Mouse (Mus musculus) liver, embryonic 13.5 days (tissue): ENCODE measurements around the gene Cdk5r1. TPM values are rescaled to one million over a fixed set of nuclear protein-coding genes. Genes with fewer than 3 reads are reported as not detected.

ENCODE experiments used
- ATAC-seq: fragments of 200-750 bp; cut with Nextera tagmentation; 2 replicates; pipeline ENCODE4 v1.8.0; 2017; ENCODE audit warnings: low read depth, mild to moderate bottlenecking, moderate number of reproducible peaks, moderate library complexity
- DNase-seq: peaks from one replicate; pipeline ENCODE4 v3.0.0; 2022
- H3K27ac ChIP-seq: fragments of 300-500 bp; sonication (generic); 2 replicates; pipeline ENCODE4 v1.5.1; 2015; ENCODE audit warnings: moderate library complexity, mild to moderate bottlenecking, inconsistent platforms
- H3K27me3 ChIP-seq: fragments of 300-500 bp; sonication (generic); 2 replicates; pipeline ENCODE4 v1.6.1; 2015; ENCODE audit warnings: mild to moderate bottlenecking, inconsistent platforms
- H3K36me3 ChIP-seq: fragments of 300-500 bp; sonication (generic); 2 replicates; pipeline ENCODE4 v1.6.1; 2015; ENCODE audit warnings: mild to moderate bottlenecking, inconsistent platforms
- H3K4me1 ChIP-seq: fragments of 300-500 bp; sonication (generic); replicated peaks from 2 replicates; pipeline ENCODE4 v1.6.1; 2015; ENCODE audit warnings: inconsistent platforms
- H3K4me2 ChIP-seq: fragments of 300-500 bp; sonication (generic); 2 replicates; pipeline ENCODE4 v1.6.1; 2015; ENCODE audit warnings: inconsistent platforms, mild to moderate bottlenecking, moderate library complexity
- H3K4me3 ChIP-seq: fragments of 300-500 bp; sonication (generic); replicated peaks from 2 replicates; pipeline ENCODE4 v1.5.1; 2015; ENCODE audit warnings: mild to moderate bottlenecking, inconsistent platforms
- H3K9ac ChIP-seq: fragments of 300-500 bp; sonication (generic); 2 replicates; pipeline ENCODE4 v1.6.1; 2015; ENCODE audit warnings: mild to moderate bottlenecking, inconsistent platforms
- H3K9me3 ChIP-seq: fragments of 300-500 bp; sonication (generic); replicated peaks from 2 replicates; pipeline ENCODE4 v1.6.1; 2016; ENCODE audit warnings: inconsistent platforms
- WGBS: fragments of 180-500 bp; shearing (Covaris S2); methylation state at CpG from one replicate; pipeline ENCODE4 v1.1.7; 2015; ENCODE audit not compliant: insufficient replicate concordance; 5-methylcytosine and 5-hydroxymethylcytosine counted together
- polyA plus RNA-seq: library from polyadenylated mRNA; unstranded; fragments of >200 nt; fragmentation: Nextera tagmentation; extraction: Ambion mirVana; gene quantifications from 2 replicates; pipeline ENCODE4 v1.2.1, GENCODE M21; 2015

The Cdk5r1 gene
- polyA plus RNA-seq, 1 experiment from 2014 or later, result 0.41 TPM

GRCm38 (mm10) chr11:80508361-80509175 lies 31.7 kb downstream of the Cdk5r1 start:
- Histone ChIP-seq H3K4me2 (no peak overlapping the region), H3K9me3 (no peaks in the 10 kb centered on the region), H3K4me3 (no peak overlapping the region), H3K36me3 (no peaks in the 10 kb centered on the region), H3K27me3 (no peaks in the 10 kb centered on the region), H3K4me1 (peaks cover 23% of the 10 kb centered on the region), H3K9ac (no peak overlapping the region), H3K27ac (no peak overlapping the region)
- ATAC-seq (no peak), DNase-seq (peak; percentile 10)
- 15% methylated on average over 19 of the region's 19 CpGs for WGBS

DNA sequence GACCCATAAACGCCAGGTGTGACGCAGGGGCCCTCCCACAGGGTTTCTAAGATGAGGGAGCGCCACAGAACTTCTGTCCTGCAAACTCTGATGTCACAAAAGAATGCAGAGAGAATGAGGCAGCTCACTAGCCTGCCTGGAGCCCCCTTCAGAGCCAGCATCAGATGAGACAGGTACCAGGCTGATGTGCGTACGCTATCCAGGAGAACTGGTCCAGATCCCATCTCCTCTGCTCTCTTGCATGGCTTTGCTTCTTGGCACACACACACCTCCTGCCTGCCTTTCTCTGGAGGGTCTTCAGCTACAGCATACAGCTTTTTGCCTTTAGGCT lies 32.3 kb downstream of the Cdk5r1 start:
- ATAC-seq (no peak), DNase-seq (no peak)
- 60% methylated on average over 5 of the region's 5 CpGs for WGBS
- no peak overlapping the region for H3K4me3 ChIP-seq
- H3K36me3 ChIP-seq, result no peaks in the 10 kb centered on the region
- no peak overlapping the region for H3K27ac ChIP-seq
- H3K4me2 ChIP-seq, result no peak overlapping the region
- H3K4me1 ChIP-seq, result peaks cover 19% of the 10 kb centered on the region
- H3K9ac ChIP-seq, result no peak overlapping the region
- no peaks in the 10 kb centered on the region for H3K27me3 ChIP-seq
- no peaks in the 10 kb centered on the region for H3K9me3 ChIP-seq

GRCm38 (mm10) chr11:80510124-80510523 lies 33.3 kb downstream of the Cdk5r1 start:
- no peak overlapping the region for H3K9ac ChIP-seq
- H3K4me3 ChIP-seq, result no peak overlapping the region
- H3K4me2 ChIP-seq, result no peak overlapping the region
- DNase-seq, result no peak
- no peaks in the 10 kb centered on the region for H3K36me3 ChIP-seq
- peaks cover 12% of the 10 kb centered on the region; the same call in 1 of the 2 replicates for H3K4me1 ChIP-seq
- H3K9me3 ChIP-seq, result no peaks in the 10 kb centered on the region
- WGBS, result 67% methylated on average over 10 of the region's 10 CpGs
- no peak overlapping the region for H3K27ac ChIP-seq
- ATAC-seq, result no peak
- no peaks in the 10 kb centered on the region for H3K27me3 ChIP-seq

DNA sequence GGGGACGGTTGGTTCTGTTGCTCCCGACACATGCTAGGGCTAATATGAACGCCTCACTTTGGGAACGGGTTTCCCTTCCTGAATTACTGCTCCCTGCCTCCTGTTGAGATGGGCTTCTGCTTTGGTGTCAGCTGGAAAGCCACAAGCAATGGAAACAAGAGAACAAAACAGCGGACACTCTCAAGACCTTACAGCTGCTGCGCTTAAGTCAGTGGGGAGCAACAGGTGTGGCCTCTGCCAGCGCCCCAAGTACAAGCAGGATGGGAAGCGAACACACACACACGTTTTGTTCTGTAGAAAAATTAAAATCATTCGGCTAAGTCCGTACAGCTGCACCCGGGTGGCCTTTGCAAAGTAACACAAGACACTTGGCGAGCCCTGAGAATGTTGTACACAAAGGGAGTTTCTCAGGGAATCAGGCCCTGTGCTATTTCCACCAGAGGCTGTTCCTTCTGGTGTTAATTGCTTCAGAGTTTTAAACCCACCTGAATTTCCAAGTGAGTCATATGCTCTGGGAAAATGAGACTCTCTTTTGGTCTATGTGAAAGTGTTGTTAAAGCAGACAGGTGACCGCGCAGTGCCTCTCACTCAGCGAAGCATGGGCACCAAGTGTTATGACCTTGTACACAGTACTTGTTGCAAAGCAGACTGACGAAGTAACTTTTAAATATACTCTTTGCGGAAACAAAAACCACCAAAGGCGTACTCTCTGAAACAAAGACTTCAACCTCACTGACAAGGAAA lies 35.7 kb downstream of the Cdk5r1 start:
- no peak for ATAC-seq
- H3K27me3 ChIP-seq, result no peaks in the 10 kb centered on the region
- H3K4me2 ChIP-seq, result no peak overlapping the region
- no peak overlapping the region for H3K27ac ChIP-seq
- H3K36me3 ChIP-seq, result no peaks in the 10 kb centered on the region
- peaks cover 12% of the 10 kb centered on the region; the same call in 1 of the 2 replicates for H3K4me1 ChIP-seq
- H3K9ac ChIP-seq, result no peak overlapping the region
- no peak for DNase-seq
- H3K4me3 ChIP-seq, result no peak overlapping the region
- no peaks in the 10 kb centered on the region for H3K9me3 ChIP-seq
- WGBS, result 80% methylated on average over 19 of the region's 19 CpGs

DNA sequence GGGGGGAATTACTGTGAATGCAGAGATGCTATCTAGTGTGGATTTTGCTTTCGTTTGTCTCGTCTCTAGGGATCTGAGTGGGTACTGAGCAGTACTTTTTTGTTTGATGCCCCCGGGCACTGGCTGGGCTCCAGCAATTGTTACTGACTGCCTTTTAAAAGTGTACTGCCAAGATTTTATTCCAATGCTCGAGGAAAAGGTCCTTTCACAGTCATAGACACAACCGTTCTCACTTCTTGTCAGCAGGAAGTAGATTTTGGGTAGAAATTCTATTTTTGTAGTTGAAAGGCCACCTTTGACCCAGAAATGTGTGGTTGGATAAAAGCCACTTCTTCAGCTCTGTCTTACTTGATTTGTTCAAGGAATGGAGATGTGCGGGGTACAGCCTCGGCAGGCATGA lies 37.0 kb downstream of the Cdk5r1 start:
- Histone ChIP-seq H3K27me3 (no peaks in the 10 kb centered on the region), H3K36me3 (no peaks in the 10 kb centered on the region), H3K9me3 (no peaks in the 10 kb centered on the region), H3K4me2 (no peak overlapping the region), H3K27ac (no peak overlapping the region), H3K4me3 (no peak overlapping the region), H3K9ac (no peak overlapping the region), H3K4me1 (0 out of 2 replicates have a peak, but pooled peaks cover 4% of the 10 kb centered on the region)
- DNase-seq (no peak), ATAC-seq (no peak)
- 33% methylated on average over 7 of the region's 7 CpGs for WGBS

GRCm38 (mm10) chr11:80515346-80515745 lies 38.5 kb downstream of the Cdk5r1 start:
- H3K4me1 ChIP-seq, result no peaks in the 10 kb centered on the region
- no peaks in the 10 kb centered on the region for H3K36me3 ChIP-seq
- DNase-seq, result no peak
- no peaks in the 10 kb centered on the region for H3K27me3 ChIP-seq
- 87% methylated on average over 1 of the region's 1 CpGs for WGBS
- H3K9ac ChIP-seq, result no peak overlapping the region
- no peak overlapping the region for H3K4me2 ChIP-seq
- ATAC-seq, result no peak
- H3K9me3 ChIP-seq, result no peaks in the 10 kb centered on the region
- no peak overlapping the region for H3K27ac ChIP-seq
- H3K4me3 ChIP-seq, result no peak overlapping the region

- Histone ChIP-seq H3K9ac (no peak overlapping the region), H3K4me1 (no peaks in the 10 kb centered on the region), H3K4me2 (no peak overlapping the region), H3K4me3 (no peak overlapping the region), H3K9me3 (no peaks in the 10 kb centered on the region), H3K27me3 (no peaks in the 10 kb centered on the region), H3K36me3 (no peaks in the 10 kb centered on the region), H3K27ac (no peak overlapping the region)
- WGBS, result 67% methylated on average over 8 of the region's 8 CpGs
- DNase-seq (no peak), ATAC-seq (no peak)
These were observed 39.1 kb downstream of the Cdk5r1 start for GRCm38 (mm10) chr11:80515895-80516294.

GRCm38 (mm10) chr11:80518421-80519367 lies 41.9 kb downstream of the Cdk5r1 start:
- Histone ChIP-seq H3K27ac (no peak overlapping the region), H3K36me3 (no peaks in the 10 kb centered on the region), H3K4me2 (no peak overlapping the region), H3K9me3 (no peaks in the 10 kb centered on the region), H3K4me3 (no peak overlapping the region), H3K4me1 (peaks cover 10% of the 10 kb centered on the region; the same call in 1 of the 2 replicates), H3K27me3 (no peaks in the 10 kb centered on the region), H3K9ac (no peak overlapping the region)
- no peak for ATAC-seq
- WGBS, result 55% methylated on average over 9 of the region's 9 CpGs
- DNase-seq, result no peak

DNA sequence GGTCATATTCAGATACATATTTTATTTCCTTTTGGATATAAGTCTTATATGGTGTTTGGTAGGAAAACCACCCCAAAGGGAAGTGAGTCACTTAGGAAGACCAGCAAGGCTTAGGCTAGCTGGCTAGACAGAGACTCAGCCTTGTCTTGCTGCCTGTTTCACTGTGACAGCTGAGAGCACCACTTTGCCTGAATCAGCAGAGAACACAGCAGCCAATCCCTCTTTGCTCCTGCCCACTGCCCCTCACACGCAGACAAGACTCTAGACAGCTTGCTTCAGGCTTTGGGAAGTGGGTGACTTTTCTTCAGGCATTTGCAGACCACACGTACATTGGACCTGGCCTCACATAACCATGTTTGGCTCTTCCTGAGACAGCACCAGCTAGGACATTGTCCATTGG lies 44.3 kb downstream of the Cdk5r1 start:
- Histone ChIP-seq H3K9ac (no peak overlapping the region), H3K4me3 (no peak overlapping the region), H3K4me2 (no peak overlapping the region), H3K9me3 (no peaks in the 10 kb centered on the region), H3K4me1 (peaks cover 11% of the 10 kb centered on the region; the same call in 1 of the 2 replicates), H3K27me3 (no peaks in the 10 kb centered on the region), H3K27ac (no peak overlapping the region), H3K36me3 (no peaks in the 10 kb centered on the region)
- DNase-seq (no peak), ATAC-seq (no peak)
- 42% methylated on average over 2 of the region's 2 CpGs for WGBS

DNA sequence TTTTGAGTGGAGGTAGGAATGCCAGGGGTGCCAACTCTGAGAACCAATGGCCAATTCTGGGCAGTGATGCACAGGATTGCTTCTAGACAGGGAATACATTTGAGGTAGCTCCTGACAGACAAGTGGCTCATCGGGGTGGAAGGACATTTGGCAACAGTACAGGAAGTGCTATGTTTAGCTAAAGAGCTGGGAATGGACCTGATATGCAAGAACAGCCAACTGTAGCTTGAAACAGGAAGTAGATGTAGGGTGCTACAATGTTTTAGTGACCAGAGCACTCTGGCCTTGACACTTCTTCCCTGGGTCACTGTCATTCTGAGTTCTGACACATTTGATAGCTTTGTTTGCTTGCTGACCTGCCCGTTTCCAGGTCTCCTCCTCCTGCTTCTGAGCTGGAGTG lies 46.0 kb downstream of the Cdk5r1 start:
- peaks cover 11% of the 10 kb centered on the region; the same call in 1 of the 2 replicates for H3K4me1 ChIP-seq
- no peaks in the 10 kb centered on the region for H3K9me3 ChIP-seq
- DNase-seq (no peak), ATAC-seq (0 out of 2 replicates have a peak, but pooled peaks have one; percentile 18)
- no peak overlapping the region for H3K4me3 ChIP-seq
- no peaks in the 10 kb centered on the region for H3K36me3 ChIP-seq
- peak overlapping the region; percentile 44; the same call in 1 of the 2 replicates for H3K27ac ChIP-seq
- no peak overlapping the region for H3K9ac ChIP-seq
- WGBS, result 4% methylated on average over 2 of the region's 2 CpGs
- H3K27me3 ChIP-seq, result no peaks in the 10 kb centered on the region
- H3K4me2 ChIP-seq, result no peak overlapping the region

- H3K4me3 ChIP-seq, result no peak overlapping the region
- no peak overlapping the region for H3K4me2 ChIP-seq
- H3K27ac ChIP-seq, result peak overlapping the region; percentile 44; the same call in 1 of the 2 replicates
- 40% methylated on average over 4 of the region's 4 CpGs for WGBS
- H3K9me3 ChIP-seq, result no peaks in the 10 kb centered on the region
- H3K4me1 ChIP-seq, result peaks cover 11% of the 10 kb centered on the region; the same call in 1 of the 2 replicates
- DNase-seq, result no peak
- no peaks in the 10 kb centered on the region for H3K27me3 ChIP-seq
- no peaks in the 10 kb centered on the region for H3K36me3 ChIP-seq
- 0 out of 2 replicates have a peak, but pooled peaks have one; percentile 5 for ATAC-seq
- H3K9ac ChIP-seq, result no peak overlapping the region
These were observed 46.6 kb downstream of the Cdk5r1 start for GRCm38 (mm10) chr11:80523410-80523809.
